ENCODE assay signal across 13 mouse cellular contexts in the genomic region with DNA sequence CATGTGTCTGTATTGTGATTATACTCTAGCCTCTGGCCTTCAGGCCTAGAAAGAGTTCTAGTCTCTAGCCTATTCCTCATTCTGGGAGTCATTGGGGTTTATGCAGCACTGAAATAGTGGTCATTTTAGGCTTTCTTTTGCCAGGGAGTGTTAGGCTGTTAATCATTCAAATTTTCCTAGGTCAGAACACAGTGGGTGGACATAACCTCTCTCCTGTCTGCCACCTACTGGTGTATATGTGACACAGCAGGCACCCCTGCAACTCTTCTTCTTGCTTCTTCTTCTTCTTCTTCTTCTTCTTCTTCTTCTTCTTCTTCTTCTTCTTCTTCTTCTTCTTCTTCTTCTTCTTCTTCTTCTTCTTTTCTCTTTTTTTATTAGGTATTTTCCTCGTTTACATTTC. TPM values are rescaled to one million over a fixed set of nuclear protein-coding genes. Genes with fewer than 3 reads are reported as not detected.
"Had no signal": no experiment of that assay in that cellular context is flagged by ENCODE, and none has a peak within 500 bp of the region (broad histone marks: within the 10 kb centered on the region; RNA-seq: fewer than 3 reads in every experiment).

No protein-coding gene starts in this region.

RNA-seq across cellular contexts. Expression of gene Vmn2r21, which starts 6.5 kb away (rescaled TPM):
- polyA plus RNA-seq: liver, embryonic 14.5 days; liver, embryonic 16.5 days; lung, embryonic 14.5 days; lung, embryonic 16.5 days; midbrain, embryonic 12.5 days; midbrain, embryonic 14.5 days; midbrain, embryonic 16.5 days; neural tube, embryonic 12.5 days; neural tube, embryonic 14.5 days; small intestine, adult 2 months; stomach, embryonic 14.5 days; stomach, embryonic 16.5 days; thymus, postnatal 0 days had no signal
